Mouse (Mus musculus): ENCODE results near the gene Jph3. TPM values are rescaled to one million over a fixed set of nuclear protein-coding genes. Genes with fewer than 3 reads are reported as not detected.

Jph3 gene
- 100 to 1,000 TPM; 155 TPM for total RNA-seq (2021)
- long read RNA-seq, transcript Jph3-201 (5 exons, 3,637 nt): major isoform, 13 of 41 reads
- long read RNA-seq, partial matches to known transcripts: 14 of 41 reads
- long read RNA-seq, other reads (novel, unspliced or antisense): 14 of 41 reads

- DNase-seq (ENCODE audit: low spot score in 2 of 2): no peak
Measured at GRCm38 (mm10) chr8:121729323-121729722, at the start of gene Jph3. TSS of gene Jph3 (plus strand) at chr8:121729623.

DNA sequence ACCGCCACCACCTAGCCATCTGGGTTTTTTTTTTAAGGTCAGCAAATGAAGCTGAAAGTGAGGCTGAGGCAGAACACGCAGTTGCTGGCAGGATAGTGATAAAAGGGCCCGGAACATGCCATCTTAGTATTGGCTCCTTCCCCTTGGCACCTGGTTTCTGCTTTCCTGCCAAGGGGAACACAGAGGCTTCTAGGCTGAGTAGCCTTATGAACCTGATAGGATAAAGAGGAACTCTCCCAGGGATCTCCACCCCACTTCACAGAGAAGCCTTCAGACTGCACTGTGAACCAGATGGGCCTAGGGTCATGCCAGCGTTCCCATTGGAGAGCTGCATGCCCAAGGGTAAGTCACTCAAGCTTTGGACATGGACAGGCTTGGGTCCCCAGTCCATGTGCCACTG is 48.5 kb upstream of the Jph3 start:
- DNase-seq (ENCODE audit: low spot score in 2 of 2): no peak

DNA sequence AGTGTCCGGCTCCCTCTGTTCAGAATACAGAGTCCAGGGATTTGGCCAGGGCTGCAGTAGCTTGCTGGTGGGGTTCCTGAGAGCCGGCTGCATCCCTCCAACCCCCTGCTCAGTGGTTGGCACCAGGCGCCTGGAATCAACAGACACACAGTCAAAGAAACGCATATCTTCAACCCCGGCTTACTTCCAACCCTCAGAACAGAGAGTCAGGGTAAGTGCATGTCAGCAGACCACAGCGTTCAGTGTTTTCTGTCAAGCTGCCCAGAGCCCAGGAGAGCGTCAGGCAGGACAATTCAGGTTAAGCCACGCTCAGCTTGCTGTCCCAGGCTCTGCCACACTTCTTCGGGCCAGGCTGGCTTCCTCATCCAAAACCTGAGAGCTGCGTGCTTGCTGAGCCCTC is 48.0 kb upstream of the Jph3 start:
- DNase-seq (ENCODE audit: low spot score in 2 of 2): no peak

GRCm38 (mm10) chr8:121683083-121683832 is 46.2 kb upstream of the Jph3 start:
- DNase-seq (ENCODE audit: low spot score in 2 of 2): no peak

- peak; percentile 51 to 55 for DNase-seq (ENCODE audit: low spot score in 2 of 2)
Measured at GRCm38 (mm10) chr8:121685419-121685818, 44.0 kb upstream of the Jph3 start.

GRCm38 (mm10) chr8:121687455-121688161 is 41.8 kb upstream of the Jph3 start:
- peak; percentile 52 to 65 for DNase-seq (ENCODE audit: low spot score in 2 of 2)

DNA sequence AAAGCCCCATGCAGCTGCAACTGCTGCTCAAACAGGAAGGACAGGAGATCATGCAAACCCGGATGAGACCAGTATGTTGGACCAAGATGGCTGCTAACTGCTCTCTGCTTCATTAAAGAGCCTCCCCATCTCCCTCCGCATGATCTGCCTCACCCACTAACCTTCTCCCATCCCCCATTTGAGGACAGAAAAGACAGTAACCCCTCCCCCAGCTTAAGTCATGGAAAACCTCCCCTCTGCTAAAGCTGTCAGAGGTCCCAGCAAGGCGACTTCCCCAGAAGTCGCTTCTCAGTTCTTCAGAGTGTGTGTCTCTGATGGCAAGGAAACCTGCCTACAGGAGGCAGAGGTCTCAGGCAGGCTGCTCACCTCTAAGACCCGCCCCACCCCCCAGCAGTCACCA is 40.9 kb upstream of the Jph3 start:
- no peak for DNase-seq (ENCODE audit: low spot score in 2 of 2)

GRCm38 (mm10) chr8:121694453-121694852 is 35.0 kb upstream of the Jph3 start:
- DNase-seq (ENCODE audit: low spot score in 2 of 2): peak; percentile 55 to 63

GRCm38 (mm10) chr8:121695585-121696184 is 33.7 kb upstream of the Jph3 start:
- no peak for DNase-seq (ENCODE audit: low spot score in 2 of 2)

GRCm38 (mm10) chr8:121697735-121698614 is 31.4 kb upstream of the Jph3 start:
- no peak for DNase-seq (ENCODE audit: low spot score in 2 of 2)

GRCm38 (mm10) chr8:121698615-121699101 is 30.8 kb upstream of the Jph3 start:
- DNase-seq (ENCODE audit: low spot score in 2 of 2): no peak

GRCm38 (mm10) chr8:121699936-121700335 is 29.5 kb upstream of the Jph3 start:
- DNase-seq (ENCODE audit: low spot score in 2 of 2): no peak

DNA sequence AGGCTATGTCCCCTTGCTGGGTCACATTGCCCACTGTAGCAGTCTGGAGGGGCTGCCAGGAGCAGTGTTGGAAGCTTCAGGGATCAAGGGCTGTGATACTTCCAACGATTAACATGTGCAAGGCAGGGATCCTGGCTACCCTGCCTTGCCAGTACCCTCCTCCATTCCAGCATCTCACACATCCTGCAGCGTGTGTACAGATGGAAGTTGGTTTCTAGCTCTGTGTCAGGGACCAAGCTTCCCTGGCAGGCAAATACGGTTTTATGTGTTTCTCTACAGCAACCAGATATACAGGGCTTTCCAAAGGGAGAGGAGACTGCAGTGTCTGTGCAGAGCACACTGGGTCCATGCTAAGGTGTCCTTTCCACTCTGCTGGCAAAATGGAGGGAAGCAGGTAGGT is 24.2 kb upstream of the Jph3 start:
- no peak for DNase-seq (ENCODE audit: low spot score in 2 of 2)

- no peak for DNase-seq (ENCODE audit: low spot score in 2 of 2)
Measured at GRCm38 (mm10) chr8:121706956-121707355, 22.5 kb upstream of the Jph3 start.

DNA sequence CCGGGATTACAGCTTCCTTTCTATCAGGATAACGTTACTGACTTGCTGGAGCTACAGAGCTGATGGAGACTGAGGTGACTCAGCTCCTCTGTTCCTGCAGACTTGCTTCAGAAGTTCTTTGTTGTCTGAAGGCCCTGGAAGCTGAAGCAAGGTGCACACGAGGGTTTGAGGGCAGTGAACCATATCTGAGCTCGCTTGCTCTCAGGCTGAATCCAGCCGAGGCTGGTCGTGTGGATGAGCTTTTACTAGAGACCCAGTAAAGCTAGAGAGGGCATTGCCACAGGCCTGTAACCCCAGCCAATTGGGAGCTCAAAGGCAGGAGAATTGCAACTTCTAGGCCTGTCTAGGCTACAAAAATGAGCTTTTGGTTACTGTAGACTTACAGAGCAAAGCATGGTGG is 21.0 kb upstream of the Jph3 start:
- no peak for DNase-seq (ENCODE audit: low spot score in 2 of 2)

DNA sequence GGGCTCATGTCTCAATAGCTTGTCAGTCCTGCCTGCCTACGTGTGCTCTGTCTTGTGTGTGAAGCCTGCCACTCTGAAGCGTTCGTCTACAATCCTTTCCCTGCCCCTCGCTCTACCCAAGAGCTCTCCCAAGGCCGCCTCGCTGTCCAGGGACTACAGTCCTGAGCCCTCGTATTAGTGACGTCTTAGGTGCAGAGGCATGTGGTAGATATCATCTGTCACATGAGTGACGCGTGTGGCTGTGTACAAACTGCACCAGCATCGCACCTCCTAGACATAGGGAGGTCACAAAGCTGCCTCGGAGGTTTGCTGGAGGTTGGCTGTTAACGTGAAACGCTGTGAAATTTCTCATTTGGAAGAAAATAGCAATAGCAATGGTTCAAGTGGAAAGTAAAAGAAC is 11.9 kb upstream of the Jph3 start:
- DNase-seq (ENCODE audit: low spot score in 2 of 2): no peak

DNA sequence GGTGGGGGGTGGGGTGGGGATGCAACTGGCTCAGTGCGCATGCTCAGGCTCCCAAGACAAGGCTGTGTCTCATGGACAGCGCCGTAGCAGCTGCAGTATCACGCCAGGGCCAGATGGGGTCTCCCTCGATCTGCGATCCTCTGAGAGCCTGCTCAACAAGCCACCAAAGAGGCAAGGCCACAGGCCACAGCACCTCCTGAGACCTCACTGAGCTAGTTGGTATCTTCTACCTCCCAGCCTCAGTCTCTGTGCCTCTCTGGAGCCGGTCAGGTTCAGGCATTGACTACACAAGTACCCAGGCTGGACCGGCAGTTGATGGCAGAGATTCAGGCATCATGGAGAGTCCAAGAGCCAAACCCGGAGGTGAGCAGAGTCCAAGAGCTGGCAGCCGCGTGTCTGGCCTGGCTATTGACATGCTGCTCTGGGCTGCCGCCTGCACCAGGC is 11.4 kb upstream of the Jph3 start:
- DNase-seq (ENCODE audit: low spot score in 2 of 2): peak; percentile 93 to 96

DNA sequence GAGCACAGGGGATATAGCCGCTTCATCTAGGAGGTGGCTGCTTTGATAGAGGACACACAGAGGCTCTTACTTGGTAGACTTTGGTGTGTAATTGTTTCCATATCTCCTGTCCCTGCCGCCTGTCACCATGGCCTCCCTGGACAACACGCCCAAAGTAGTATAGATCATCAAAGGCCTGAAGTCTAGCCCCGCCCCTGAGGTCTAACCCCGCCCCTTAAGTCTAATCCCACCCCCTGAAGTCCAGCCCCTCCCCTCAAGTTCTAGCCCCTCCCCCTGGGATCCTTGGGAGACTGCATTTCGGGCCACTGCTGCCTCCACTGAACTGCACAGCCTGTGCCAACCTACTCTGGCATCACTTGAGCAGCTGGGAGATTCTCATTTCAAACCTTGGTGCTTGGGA is 10.5 kb upstream of the Jph3 start:
- no peak for DNase-seq (ENCODE audit: low spot score in 2 of 2)

- no peak for DNase-seq (ENCODE audit: low spot score in 2 of 2)
Measured at GRCm38 (mm10) chr8:121721072-121721471, 8.4 kb upstream of the Jph3 start.

- DNase-seq (ENCODE audit: low spot score in 2 of 2): no peak
Measured at GRCm38 (mm10) chr8:121723846-121724245, 5.6 kb upstream of the Jph3 start.

DNA sequence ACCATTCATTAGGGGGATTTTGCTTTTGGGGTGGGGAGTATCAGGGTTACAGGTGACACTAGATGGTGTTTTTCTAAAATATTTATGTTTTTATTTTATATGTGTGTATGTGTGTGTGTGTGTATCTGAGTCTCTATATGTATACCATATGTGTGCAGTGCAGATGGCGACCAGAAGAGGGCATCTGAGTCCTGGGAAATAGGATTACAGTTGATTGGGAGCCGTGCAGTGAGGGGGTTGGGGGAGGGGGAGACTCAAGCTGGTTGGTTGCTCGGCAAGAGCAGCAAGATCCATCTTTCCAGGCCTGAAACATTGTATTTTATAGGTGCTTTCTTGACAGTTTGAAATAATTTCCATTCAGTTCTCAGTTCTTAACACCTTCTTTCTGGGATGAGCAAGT is 2.3 kb upstream of the Jph3 start:
- DNase-seq (ENCODE audit: low spot score in 2 of 2): no peak

Data from layer of hippocampus, postnatal 10 days (tissue).